Mouse (Mus musculus) heart, postnatal 4 days (tissue): ENCODE results near the gene Trafd1. TPM values are rescaled to one million over a fixed set of nuclear protein-coding genes. Genes with fewer than 3 reads are reported as not detected.
"Not testable (repeated sequence)": the region's sequence is repeated elsewhere in the genome, so short reads cannot be mapped to it uniquely, and the experiment has no call there.

Experiments
- DNase-seq: peaks from one replicate; pipeline ENCODE4 v3.0.0; 2021
- total RNA-seq, 2 experiments: library from RNA; stranded (reverse); gene quantifications; 2 replicates each; pipeline ENCODE4 v1.2.3; 2021

Trafd1 gene
- total RNA-seq, 2 experiments from 2014 or later: 55.0 to 66.2 TPM

DNA sequence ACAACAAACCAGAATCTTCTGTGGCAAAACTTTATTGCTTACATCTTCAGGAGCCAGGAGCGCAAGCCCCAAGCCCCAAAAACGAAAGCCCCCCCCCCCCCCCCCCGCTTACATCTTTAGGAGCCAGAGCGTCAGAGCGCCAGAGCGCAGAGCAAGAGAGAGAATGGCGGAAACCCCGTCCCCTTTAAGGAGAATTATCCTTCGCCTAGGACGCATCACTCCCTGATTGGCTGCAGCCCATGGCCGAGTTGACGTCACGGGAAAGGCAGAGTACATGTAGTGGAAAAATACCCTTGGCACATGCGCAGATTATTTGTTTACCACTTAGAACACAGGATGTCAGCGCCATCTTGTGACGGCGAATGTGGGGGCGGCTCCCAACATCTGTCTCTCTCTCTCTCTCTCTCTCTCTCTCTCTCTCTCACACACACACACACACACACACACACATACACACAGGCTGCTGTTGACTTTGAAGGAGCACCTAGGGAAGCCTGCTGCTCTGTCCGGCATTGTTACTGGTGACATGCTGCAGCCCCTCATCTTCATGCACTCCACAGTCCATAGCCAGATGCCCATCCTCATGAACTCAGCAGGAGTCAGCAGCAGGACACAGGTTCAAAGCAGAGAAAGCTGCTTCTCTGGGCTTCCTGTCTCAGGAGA is 55.1 kb downstream of the Trafd1 start:
- DNase-seq: not testable (repeated sequence)

GRCm38 (mm10) chr5:121329333-121330058 is 55.9 kb downstream of the Trafd1 start:
- DNase-seq: peak; percentile 45

DNA sequence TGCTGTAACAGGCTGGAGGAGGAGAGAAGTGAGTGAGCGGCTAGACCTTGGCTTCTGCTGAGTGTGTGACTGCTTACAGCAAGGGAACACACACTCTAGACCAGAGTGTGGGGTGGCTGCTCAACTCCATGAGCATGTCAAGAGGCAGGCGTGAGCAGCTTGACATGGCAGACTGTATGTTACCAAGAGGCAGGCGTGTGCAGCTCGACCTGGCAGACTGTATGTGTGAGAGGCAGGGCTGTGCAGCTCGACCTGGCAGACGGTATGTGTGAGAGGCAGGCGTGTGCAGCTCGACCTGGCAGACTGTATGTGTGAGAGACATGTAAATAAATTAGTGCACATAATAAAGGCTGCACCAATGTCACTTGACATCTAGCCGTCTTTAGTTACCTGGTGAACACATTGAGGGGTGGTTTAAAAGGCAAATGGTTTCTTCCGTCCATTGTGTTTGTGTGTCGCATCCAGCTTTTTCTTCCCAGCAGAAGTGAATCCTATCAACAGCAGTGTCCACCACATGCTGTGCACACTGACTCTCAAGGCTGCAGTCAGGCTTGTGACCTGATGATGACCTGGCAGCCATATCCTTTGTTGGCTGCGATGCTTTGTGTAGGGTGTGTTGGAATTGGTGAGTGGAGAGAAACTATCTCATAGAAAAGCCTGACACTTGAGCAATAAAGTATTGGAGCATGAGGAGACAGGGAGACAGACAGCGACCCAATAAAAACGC is 59.2 kb downstream of the Trafd1 start:
- DNase-seq: no peak

Other genes starting within 250 kb of the Trafd1 start
- gene Ptpn11, start 194.2 kb downstream of the Trafd1 start, total RNA-seq: 100 to 1,000 TPM in 1 of 2 experiments, 10 to 100 TPM in 1; 99.0 to 107 TPM
- 100 to 1,000 TPM; 820 to 822 TPM for gene Rpl6, start 181.2 kb downstream of the Trafd1 start, total RNA-seq
- 10 to 100 TPM; 22.7 to 25.8 TPM for gene Hectd4, start 165.4 kb downstream of the Trafd1 start, total RNA-seq
- 10 to 100 TPM; 21.6 TPM for gene Naa25, start 12.3 kb upstream of the Trafd1 start, total RNA-seq
- 1 to 10 TPM; 5.5 to 5.6 TPM for gene Tmem116, start 66.3 kb upstream of the Trafd1 start, total RNA-seq
- gene Erp29, start 66.9 kb upstream of the Trafd1 start, total RNA-seq: 100 to 1,000 TPM; 110 TPM
- not detected for gene Adam1b, start 117.8 kb upstream of the Trafd1 start, total RNA-seq
- gene Adam1a, start 159.8 kb upstream of the Trafd1 start, total RNA-seq: 1 to 10 TPM; 3.1 to 3.8 TPM
- gene Gm42878, start 159.8 kb upstream of the Trafd1 start, total RNA-seq: not detected
- 10 to 100 TPM; 55.7 to 61.0 TPM for gene Mapkapk5, start 160.3 kb upstream of the Trafd1 start, total RNA-seq
- 100 to 1,000 TPM in 1 of 2 experiments, 10 to 100 TPM in 1; 95.1 to 103 TPM for gene Aldh2, start 208.2 kb upstream of the Trafd1 start, total RNA-seq
- 10 to 100 TPM; 21.0 to 21.2 TPM for gene Acad12, start 233.3 kb upstream of the Trafd1 start, total RNA-seq